Mouse (Mus musculus) neural tube, embryonic 14.5 days (tissue): Measurements from ENCODE around the gene Tmem254a. TPM values are rescaled to one million over a fixed set of nuclear protein-coding genes. Genes with fewer than 3 reads are reported as not detected.
"Not testable (repeated sequence)": the region's sequence is repeated elsewhere in the genome, so short reads cannot be mapped to it uniquely, and the experiment has no call there.

Source experiments
- ATAC-seq: fragments of 200-750 bp; cut with Nextera tagmentation; 2 replicates; pipeline ENCODE4 v1.8.0; 2017; ENCODE audit warnings: low read depth, mild to moderate bottlenecking, moderate TSS enrichment, moderate library complexity
- H3K27ac ChIP-seq: fragments of 300-500 bp; sonication (generic); 2 replicates; pipeline ENCODE4 v1.5.1; 2014; ENCODE audit warnings: low read depth, mild to moderate bottlenecking, control low read depth, low read length, moderate library complexity, mixed read lengths
- H3K27me3 ChIP-seq: fragments of 300-500 bp; sonication (generic); 2 replicates; pipeline ENCODE4 v1.6.1; 2014; ENCODE audit warnings: low read length; ENCODE audit not compliant: control insufficient read depth, insufficient read depth
- H3K36me3 ChIP-seq: fragments of 300-500 bp; sonication (generic); 2 replicates; pipeline ENCODE4 v1.6.1; 2014; ENCODE audit warnings: low read length, mixed read lengths; ENCODE audit not compliant: control insufficient read depth, insufficient read depth
- H3K4me1 ChIP-seq: fragments of 300-500 bp; sonication (generic); 2 replicates; pipeline ENCODE4 v1.6.1; 2014; ENCODE audit warnings: low read length; ENCODE audit not compliant: control insufficient read depth, insufficient read depth
- H3K4me2 ChIP-seq: fragments of 300-500 bp; sonication (generic); 2 replicates; pipeline ENCODE4 v1.6.1; 2014; ENCODE audit warnings: mild to moderate bottlenecking, low read depth, low read length, control low read depth
- H3K4me3 ChIP-seq: fragments of 300-500 bp; sonication (generic); 2 replicates; pipeline ENCODE4 v1.5.1; 2014; ENCODE audit warnings: low read depth, low read length, control low read depth, mixed read lengths
- H3K9ac ChIP-seq: fragments of 300-500 bp; sonication (generic); replicated peaks from 2 replicates; pipeline ENCODE4 v1.6.1; 2014; ENCODE audit warnings: low read depth, mild to moderate bottlenecking, control low read depth, low read length, mixed read lengths
- H3K9me3 ChIP-seq: fragments of 300-500 bp; sonication (generic); 2 replicates; pipeline ENCODE4 v1.6.1; 2016; ENCODE audit warnings: low read length; ENCODE audit not compliant: control insufficient read depth
- WGBS: fragments of 180-500 bp; shearing (Covaris S2); extraction: QIAGEN DNeasy Blood & Tissue Kit; methylation state at CpG from one replicate; pipeline ENCODE4 v1.1.7; 2014; 5-methylcytosine and 5-hydroxymethylcytosine counted together
- polyA plus RNA-seq: library from polyadenylated mRNA; unstranded; fragments of >200 nt; fragmentation: Nextera tagmentation; extraction: Ambion mirVana; gene quantifications from 2 replicates; pipeline ENCODE4 v1.2.1, GENCODE M21; 2014

The Tmem254a gene
- polyA plus RNA-seq, result 4.8 and 9.1 TPM in 2 replicates

DNA sequence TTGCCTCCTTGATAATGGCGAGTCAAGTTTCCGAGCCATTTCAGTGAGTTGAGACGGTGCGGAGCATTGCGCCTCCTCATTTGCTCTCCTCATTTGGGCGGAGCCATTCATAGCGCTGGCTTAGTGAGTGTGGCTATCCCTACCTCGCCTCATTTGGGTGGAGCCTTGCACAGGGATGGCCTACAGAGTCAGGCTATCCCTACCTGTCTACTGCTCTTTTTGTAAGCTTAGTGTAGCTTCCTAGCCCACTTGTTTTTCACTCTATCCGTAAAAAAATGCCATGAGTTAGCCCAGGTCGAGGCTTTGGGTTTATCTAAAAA lies at the start of gene Tmem254a:
Tmem254a (minus strand) TSS at position 111 of the 320 bp plus-strand sequence.
- peak; percentile 91 for ATAC-seq
- H3K4me1 ChIP-seq, H3K27me3 ChIP-seq, H3K27ac ChIP-seq, H3K9me3 ChIP-seq, H3K9ac ChIP-seq, H3K4me3 ChIP-seq, H3K4me2 ChIP-seq, H3K36me3 ChIP-seq: not testable (repeated sequence)
- no CpG with 5 or more reads among the region's 10 CpGs for WGBS

- H3K9ac ChIP-seq, H3K4me3 ChIP-seq, H3K27ac ChIP-seq, H3K36me3 ChIP-seq, H3K4me2 ChIP-seq, H3K27me3 ChIP-seq, ATAC-seq, H3K4me1 ChIP-seq, H3K9me3 ChIP-seq: not testable (repeated sequence)
- WGBS, result no CpG with 5 or more reads among the region's 3 CpGs
Measured at GRCm38 (mm10) chr14:25957861-25958260, 30.4 kb upstream of the Tmem254a start.

- H3K27me3 ChIP-seq, H3K4me3 ChIP-seq, H3K36me3 ChIP-seq, H3K27ac ChIP-seq, H3K4me1 ChIP-seq, ATAC-seq, H3K4me2 ChIP-seq, H3K9ac ChIP-seq, H3K9me3 ChIP-seq: not testable (repeated sequence)
- no CpG with 5 or more reads among the region's 8 CpGs for WGBS
Measured at GRCm38 (mm10) chr14:25938004-25938403, 10.5 kb upstream of the Tmem254a start, which contains the start of gene Cphx1. Gene Cphx1 (plus strand): TSS chr14:25938304.

DNA sequence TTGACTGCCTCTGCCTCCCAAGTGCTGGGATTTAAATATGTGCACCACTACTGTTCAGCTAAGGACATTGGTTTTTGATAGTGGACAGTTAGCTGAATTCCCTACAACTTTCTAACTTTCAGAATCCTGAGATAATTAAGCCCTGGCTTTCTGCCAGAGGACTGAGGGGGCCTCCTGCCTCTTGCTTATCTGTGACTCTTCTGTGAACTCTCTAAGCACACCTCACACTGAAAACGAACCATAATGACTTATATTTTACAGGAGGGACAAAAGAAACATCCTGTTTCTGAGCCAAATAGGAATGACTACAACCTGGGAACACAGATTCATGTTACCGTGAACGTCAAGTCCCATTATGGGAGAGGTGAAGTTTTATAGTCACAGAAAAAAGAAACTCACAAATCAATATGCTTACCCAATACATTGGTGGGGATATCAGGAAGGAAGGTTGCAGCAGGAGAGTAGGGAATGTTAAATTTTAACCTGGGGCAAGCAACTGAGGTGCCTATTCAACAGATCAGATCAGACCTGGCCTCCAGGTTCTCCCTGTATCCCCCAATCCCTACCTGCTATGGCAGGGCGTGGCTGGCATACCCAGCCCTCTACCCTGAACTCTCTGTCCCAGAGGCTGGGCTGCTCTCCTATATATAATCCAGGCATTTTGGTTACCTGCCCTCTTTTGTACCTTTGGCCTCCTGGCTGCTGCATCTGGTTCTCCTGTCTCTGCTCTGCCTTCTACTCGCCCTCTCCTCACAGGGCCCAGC lies 9.6 kb upstream of the Tmem254a start:
- not testable (repeated sequence) for H3K36me3 ChIP-seq, H3K4me3 ChIP-seq, H3K9ac ChIP-seq, H3K27ac ChIP-seq, H3K27me3 ChIP-seq, H3K4me2 ChIP-seq, ATAC-seq, H3K9me3 ChIP-seq, H3K4me1 ChIP-seq
- WGBS, result no CpG with 5 or more reads among the region's 5 CpGs

GRCm38 (mm10) chr14:25926814-25927561 lies 484 bp downstream of the Tmem254a start:
- no CpG with 5 or more reads among the region's 44 CpGs for WGBS
- not testable (repeated sequence) for H3K9ac ChIP-seq, H3K27me3 ChIP-seq, H3K9me3 ChIP-seq, H3K4me2 ChIP-seq, H3K4me3 ChIP-seq, H3K4me1 ChIP-seq, H3K27ac ChIP-seq, H3K36me3 ChIP-seq
- ATAC-seq, result peak; percentile 94

- not testable (repeated sequence) for H3K9me3 ChIP-seq, H3K9ac ChIP-seq, H3K27me3 ChIP-seq, H3K4me2 ChIP-seq, ATAC-seq, H3K4me1 ChIP-seq, H3K27ac ChIP-seq, H3K36me3 ChIP-seq, H3K4me3 ChIP-seq
- no CpG with 5 or more reads among the region's 5 CpGs for WGBS
Measured at GRCm38 (mm10) chr14:25918427-25919170, 8.9 kb downstream of the Tmem254a start.

DNA sequence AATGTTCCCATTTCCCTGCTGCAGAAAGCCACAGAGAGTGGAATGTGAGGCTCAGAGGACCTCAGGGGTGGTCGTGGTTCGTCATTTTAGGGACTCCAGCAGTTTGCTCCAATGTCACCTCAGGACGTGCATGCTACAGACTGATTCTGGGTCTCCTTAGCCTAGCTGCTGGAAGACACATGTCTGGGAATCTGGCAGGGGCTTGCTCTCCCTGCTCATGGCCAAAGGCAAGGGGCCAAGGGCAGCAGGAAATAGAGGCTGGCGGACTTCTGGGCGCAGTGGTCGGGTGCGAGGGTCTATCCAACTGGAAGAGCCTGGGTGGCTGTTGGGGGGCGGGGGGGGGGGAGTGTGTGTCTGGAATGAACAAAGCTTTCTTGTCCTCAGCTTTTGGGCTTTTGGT lies 18.5 kb downstream of the Tmem254a start:
- not testable (repeated sequence) for H3K27me3 ChIP-seq, ATAC-seq, H3K9ac ChIP-seq, H3K36me3 ChIP-seq, H3K4me3 ChIP-seq, H3K27ac ChIP-seq, H3K4me2 ChIP-seq, H3K4me1 ChIP-seq, H3K9me3 ChIP-seq
- no CpG with 5 or more reads among the region's 8 CpGs for WGBS

- ATAC-seq, H3K4me1 ChIP-seq: not testable (repeated sequence)
- no CpG with 5 or more reads among the region's 9 CpGs for WGBS
Measured at GRCm38 (mm10) chr14:25907272-25907671, 20.2 kb downstream of the Tmem254a start.

GRCm38 (mm10) chr14:25905243-25905642 lies 22.2 kb downstream of the Tmem254a start:
- no CpG with 5 or more reads among the region's 5 CpGs for WGBS

More at GRCm38 (mm10) chr14:25907272-25907671, 20.2 kb downstream of the Tmem254a start:
- H3K27me3 ChIP-seq, H3K36me3 ChIP-seq, H3K4me2 ChIP-seq, H3K27ac ChIP-seq, H3K9ac ChIP-seq, H3K4me3 ChIP-seq, H3K9me3 ChIP-seq: not testable (repeated sequence)

More at GRCm38 (mm10) chr14:25905243-25905642, 22.2 kb downstream of the Tmem254a start:
- not testable (repeated sequence) for H3K27ac ChIP-seq, H3K4me3 ChIP-seq, H3K36me3 ChIP-seq, H3K4me1 ChIP-seq, H3K9me3 ChIP-seq, H3K9ac ChIP-seq, H3K27me3 ChIP-seq, ATAC-seq, H3K4me2 ChIP-seq
